Mouse (Mus musculus) MEL (cell line): ENCODE data around the gene Rin2. TPM values are rescaled to one million over a fixed set of nuclear protein-coding genes. Genes with fewer than 3 reads are reported as not detected.

Source experiments
- DNase-seq: peaks from one replicate; pipeline ENCODE4 v3.0.0; 2011; ENCODE audit warnings: low read depth, low spot score
- H3K27ac ChIP-seq: 2 replicates; pipeline ENCODE4 v1.5.1; 2012; ENCODE audit warnings: low read depth, mild to moderate bottlenecking, control low read depth, low read length, moderate library complexity; ENCODE audit not compliant: control insufficient read depth
- H3K27me3 ChIP-seq, 2 experiments: fragments of 150-350 bp in 1 of 2; sonication (generic) in 1 of 2; 2 replicates each; pipeline ENCODE4 v1.6.1; 2012; ENCODE audit warnings: low read length in 2 of 2, mild to moderate bottlenecking in 2 of 2, improper control_type of control experiment in 1 of 2, moderate library complexity in 1 of 2; ENCODE audit not compliant: insufficient read depth in 2 of 2, control insufficient read depth in 1 of 2
- H3K36me3 ChIP-seq, 2 experiments: 2 replicates each; pipeline ENCODE4 v1.6.1; 2012 to 2014; ENCODE audit warnings: low read length in 2 of 2, improper control_type of control experiment in 1 of 2, inconsistent platforms in 1 of 2, mild to moderate bottlenecking in 1 of 2; ENCODE audit not compliant: insufficient read depth in 2 of 2, control insufficient read depth in 1 of 2
- H3K4me1 ChIP-seq, 2 experiments: fragments of 150-350 bp in 1 of 2; sonication (generic) in 1 of 2; 2 replicates each; pipeline ENCODE4 v1.6.1; 2012; ENCODE audit warnings: low read length in 2 of 2, improper control_type of control experiment in 1 of 2, mild to moderate bottlenecking in 1 of 2; ENCODE audit not compliant: insufficient read depth in 2 of 2, control insufficient read depth in 1 of 2
- H3K4me3 ChIP-seq, 2 experiments: fragments of 150-350 bp in 1 of 2; sonication (generic) in 1 of 2; 2 replicates each; pipeline ENCODE4 v1.5.1; 2012; ENCODE audit warnings: low read depth in 2 of 2, low read length in 2 of 2, mild to moderate bottlenecking in 2 of 2, moderate library complexity in 2 of 2, control low read depth in 1 of 2, improper control_type of control experiment in 1 of 2; ENCODE audit not compliant: control insufficient read depth in 1 of 2, insufficient read depth in 1 of 2
- H3K79me2 ChIP-seq: 2 replicates; pipeline ENCODE4 v1.6.1; 2012; ENCODE audit warnings: mild to moderate bottlenecking, low read length, moderate library complexity; ENCODE audit not compliant: control insufficient read depth, poor library complexity, insufficient read depth
- H3K9ac ChIP-seq: 2 replicates; pipeline ENCODE4 v1.6.1; 2012; ENCODE audit warnings: low read depth, mild to moderate bottlenecking, control low read depth, low read length, moderate library complexity; ENCODE audit not compliant: control insufficient read depth, poor library complexity, severe bottlenecking
- H3K9me3 ChIP-seq: fragments of 150-350 bp; sonication (generic); replicated peaks from 2 replicates; pipeline ENCODE4 v1.6.1; 2012; ENCODE audit warnings: mild to moderate bottlenecking, low read length, improper control_type of control experiment, moderate library complexity; ENCODE audit not compliant: insufficient read depth
- BHLHE40 ChIP-seq: IDR thresholded peaks from 2 replicates; pipeline ENCODE4 v1.6.1; 2012; ENCODE audit warnings: low read depth, mild to moderate bottlenecking, inconsistent platforms, low read length, improper control_type of control experiment, borderline replicate concordance
- E2F4 ChIP-seq: IDR thresholded peaks from 2 replicates; pipeline ENCODE4 v1.6.1; 2011; ENCODE audit warnings: low read depth, low read length, improper control_type of control experiment, borderline replicate concordance
- EP300 ChIP-seq, 2 experiments: IDR thresholded peaks; 2 replicates each; pipeline ENCODE4 v1.6.1; 2011; ENCODE audit warnings: improper control_type of control experiment in 2 of 2, low read length in 2 of 2, low read depth in 1 of 2, mild to moderate bottlenecking in 1 of 2
- GATA1 ChIP-seq: IDR thresholded peaks from 2 replicates; pipeline ENCODE4 v1.6.1; 2011; ENCODE audit warnings: low read depth, low read length, improper control_type of control experiment
- MAZ ChIP-seq: IDR thresholded peaks from 2 replicates; pipeline ENCODE4 v1.6.1; 2012; ENCODE audit warnings: low read depth, mild to moderate bottlenecking, inconsistent platforms, low read length, improper control_type of control experiment
- MEF2A ChIP-seq: IDR thresholded peaks from 2 replicates; pipeline ENCODE4 v1.6.1; 2014; ENCODE audit warnings: low read depth, mild to moderate bottlenecking, inconsistent platforms, low read length, improper control_type of control experiment; ENCODE audit not compliant: poor library complexity, insufficient replicate concordance, severe bottlenecking; ENCODE audit errors: extremely low read depth
- MXI1 ChIP-seq: IDR thresholded peaks from 2 replicates; pipeline ENCODE4 v1.6.1; 2011; ENCODE audit warnings: mild to moderate bottlenecking, low read depth, low read length, improper control_type of control experiment
- MYB ChIP-seq: IDR thresholded peaks from 2 replicates; pipeline ENCODE4 v1.6.1; 2011; ENCODE audit warnings: mild to moderate bottlenecking, low read depth, low read length, improper control_type of control experiment
- MYC ChIP-seq: IDR thresholded peaks from 2 replicates; pipeline ENCODE4 v1.6.1; 2011; ENCODE audit warnings: low read depth, mild to moderate bottlenecking, low read length, improper control_type of control experiment, moderate library complexity
- NELFE ChIP-seq: IDR thresholded peaks from 2 replicates; pipeline ENCODE4 v1.6.1; 2011; ENCODE audit warnings: low read depth, low read length, improper control_type of control experiment
- NRF1 ChIP-seq: IDR thresholded peaks from 2 replicates; pipeline ENCODE4 v1.6.1; 2014; ENCODE audit warnings: low read depth, mild to moderate bottlenecking, inconsistent platforms, low read length, improper control_type of control experiment, moderate library complexity; ENCODE audit not compliant: poor library complexity, insufficient read depth, severe bottlenecking
- POLR2A ChIP-seq, 2 experiments: IDR thresholded peaks; 2 replicates each; pipeline ENCODE4 v1.6.1; 2011 to 2012; ENCODE audit warnings: low read length in 2 of 2, mild to moderate bottlenecking in 2 of 2, control low read depth in 1 of 2, improper control_type of control experiment in 1 of 2, low read depth in 1 of 2, moderate library complexity in 1 of 2; ENCODE audit not compliant: control insufficient read depth in 1 of 2, insufficient read depth in 1 of 2, poor library complexity in 1 of 2
- POLR2AphosphoS2 ChIP-seq: IDR thresholded peaks from 2 replicates; pipeline ENCODE4 v1.6.1; 2011; ENCODE audit warnings: low read length, improper control_type of control experiment
- POLR2AphosphoS5 ChIP-seq: IDR thresholded peaks from 2 replicates; pipeline ENCODE4 v1.6.1; 2012; ENCODE audit warnings: low read depth, borderline replicate concordance, mild to moderate bottlenecking, inconsistent platforms, low read length, moderate library complexity, mixed read lengths
- SMC3 ChIP-seq: IDR thresholded peaks from 2 replicates; pipeline ENCODE4 v1.6.1; 2011; ENCODE audit warnings: low read depth, low read length, improper control_type of control experiment
- TBP ChIP-seq: IDR thresholded peaks from 2 replicates; pipeline ENCODE4 v1.8.0; 2011; ENCODE audit warnings: low read depth, low read length, improper control_type of control experiment
- USF2 ChIP-seq, 2 experiments: IDR thresholded peaks; 2 replicates each; pipeline ENCODE4 v1.6.1; 2011 to 2012; ENCODE audit warnings: improper control_type of control experiment in 2 of 2, low read length in 2 of 2, borderline replicate concordance in 1 of 2, inconsistent platforms in 1 of 2, low read depth in 1 of 2, mild to moderate bottlenecking in 1 of 2; ENCODE audit not compliant: insufficient read depth in 1 of 2
- ZKSCAN1 ChIP-seq: IDR thresholded peaks from 2 replicates; pipeline ENCODE4 v1.6.1; 2012; ENCODE audit warnings: low read depth, mild to moderate bottlenecking, inconsistent platforms, low read length, improper control_type of control experiment, moderate library complexity
- ZNF384 ChIP-seq: IDR thresholded peaks from 2 replicates; pipeline ENCODE4 v1.6.1; 2012; ENCODE audit warnings: low read depth, mild to moderate bottlenecking, inconsistent platforms, low read length, improper control_type of control experiment
- polyA plus RNA-seq, 2 experiments: library from polyadenylated mRNA; stranded (reverse) in 1 of 2; unstranded in 1 of 2; fragments of >175 nt in 1 of 2; fragments of >200 nt in 1 of 2; gene quantifications; 2 replicates each; pipeline versions ENCODE4 v1.2.1 to v1.2.4; 2012; ENCODE audit warnings: low replicate concordance in 2 of 2, low read depth in 1 of 2; ENCODE audit not compliant: insufficient read length in 2 of 2, insufficient read depth in 1 of 2, missing spikeins in 1 of 2
- total RNA-seq: library from RNA; depleted of rRNA; stranded (reverse); fragments of 300-350 nt; gene quantifications from 2 replicates; pipeline ENCODE4 v1.2.3, GENCODE M21; 2012

Gene Rin2
- total and polyA plus RNA-seq, 3 experiments: 0.01 TPM; not detected in 2

GRCm38 (mm10) chr2:145740729-145741128 lies 65.7 kb downstream of the Rin2 start:
- no peak for TF ChIP-seq ZNF384
- no peak for TF ChIP-seq MXI1
- no peak for TF ChIP-seq POLR2AphosphoS5
- TF ChIP-seq E2F4: no peak
- TF ChIP-seq EP300 (IDR thresholded peaks at IDR 0.05; ENCODE audit: low read depth in 1 of 2, low read length in 2 of 2): no peak
- TF ChIP-seq USF2 (IDR thresholded peaks at IDR 0.05; ENCODE audit: borderline replicate concordance in 1 of 2, insufficient read depth in 1 of 2, low read depth in 1 of 2, low read length in 2 of 2): no peak
- no peak for TF ChIP-seq NELFE
- no peak for TF ChIP-seq BHLHE40
- no peak for TF ChIP-seq NRF1
- no peak for TF ChIP-seq MYC
- no peaks in the 10 kb centered on the region for H3K4me1 ChIP-seq
- no peak for DNase-seq
- H3K9me3 ChIP-seq: no peaks in the 10 kb centered on the region
- no peaks in the 10 kb centered on the region for H3K36me3 ChIP-seq
- H3K4me3 ChIP-seq: no peak overlapping the region
- H3K27ac ChIP-seq: no peak overlapping the region
- no peak overlapping the region for H3K9ac ChIP-seq
- no peaks in the 10 kb centered on the region for H3K27me3 ChIP-seq
- H3K79me2 ChIP-seq: no peaks in the 10 kb centered on the region

- Histone ChIP-seq H3K27ac (no peak overlapping the region), H3K27me3 (no peaks in the 10 kb centered on the region), H3K4me1 (no peaks in the 10 kb centered on the region), H3K4me3 (no peak overlapping the region), H3K36me3 (no peaks in the 10 kb centered on the region), H3K9ac (no peak overlapping the region), H3K79me2 (no peaks in the 10 kb centered on the region), H3K9me3 (no peaks in the 10 kb centered on the region)
- DNase-seq: no peak
- TF ChIP-seq MAZ (no peak), POLR2AphosphoS5 (no peak), ZKSCAN1 (no peak), POLR2AphosphoS2 (no peak), MXI1 (no peak), GATA1 (no peak), NRF1 (no peak), MEF2A (no peak), SMC3 (no peak), POLR2A (IDR thresholded peaks at IDR 0.05; ENCODE audit: control insufficient read depth in 1 of 2, insufficient read depth in 1 of 2, low read depth in 1 of 2, low read length in 2 of 2, poor library complexity in 1 of 2) (no peak), TBP (no peak), MYB (no peak), BHLHE40 (no peak)
These were observed 68.0 kb downstream of the Rin2 start for GRCm38 (mm10) chr2:145742795-145743710.
